In genomic region chr8:94666456-94667308, GRCm38 (mm10) we compare ENCODE assay signal across 8 mouse cellular contexts. TPM values are rescaled to one million over a fixed set of nuclear protein-coding genes. Genes with fewer than 3 reads are reported as not detected.
DNase-seq lines count a peak whose midpoint lies in the region; ATAC-seq and TF ChIP-seq lines count a peak whose summit lies in the region.

Gene Arl2bp, plus strand, starts transcription at chr8:94666600.

- peak within 1 kb of the TSS; percentile 89 for H3K4me3 ChIP-seq in gastrocnemius, adult 2 months
- peak within 1 kb of the TSS; percentile 74 for H3K4me3 ChIP-seq in hindbrain, postnatal 0 days (ENCODE audit: low read length)
- H3K4me3 ChIP-seq in left cerebral cortex, adult 2 months: peak within 1 kb of the TSS; percentile 98

- H3K4me1 ChIP-seq in hindbrain, postnatal 0 days (ENCODE audit: insufficient read depth, low read length): peaks cover 8% of the 10 kb centered on the region; the same call in 1 of the 2 replicates

- ATAC-seq in hindbrain, postnatal 0 days: peak; percentile 98
- ATAC-seq in megakaryocyte, adult 5-6 weeks (ENCODE audit: poor library complexity, severe bottlenecking): peak; percentile 96

- WGBS in hindbrain, postnatal 0 days: under 1% methylated on average over 74 of the region's 74 CpGs

- peaks cover 13% of the 10 kb centered on the region for H3K36me3 ChIP-seq in hindbrain, postnatal 0 days (ENCODE audit: insufficient read depth, low read length)

- peak; percentile 87 for DNase-seq in WW6 (ENCODE audit: low read depth, low spot score)
- DNase-seq in cerebellum, postnatal 4 days (ENCODE audit: low spot score in 2 of 2): peak; percentile 82 to 93
- DNase-seq in gastrocnemius, adult 2 months: peak; percentile 97
- DNase-seq in hindbrain, postnatal 0 days (ENCODE audit: low spot score): peak; percentile 97
- DNase-seq in left cerebral cortex, adult 2 months (ENCODE audit: extremely low spot score in 1 of 2, low spot score in 2 of 2): peak; percentile 91 to 94
- peak; percentile 93 to 95 for DNase-seq in right cerebral cortex, adult 2 months (ENCODE audit: low spot score in 2 of 2)
- DNase-seq in urinary bladder, postnatal 14 days (ENCODE audit: low spot score): peak; percentile 95

- peak within 1 kb of the TSS; percentile 78 for H3K4me2 ChIP-seq in hindbrain, postnatal 0 days (ENCODE audit: low read depth, low read length)

- no peaks in the 10 kb centered on the region for H3K9me3 ChIP-seq in hindbrain, postnatal 0 days (ENCODE audit: low read length)

- TF ChIP-seq CTCF in gastrocnemius, adult 2 months (IDR thresholded peaks at IDR 0.05): no peak
- no peak for TF ChIP-seq CTCF in hindbrain, postnatal 0 days (IDR thresholded peaks at IDR 0.05; ENCODE audit: low read depth)
- no peak for TF ChIP-seq CTCF in left cerebral cortex, adult 2 months (IDR thresholded peaks at IDR 0.05)

- H3K27me3 ChIP-seq in hindbrain, postnatal 0 days (ENCODE audit: insufficient read depth, low read length): no peaks in the 10 kb centered on the region

- peak within 1 kb of the TSS; percentile 94 for H3K27ac ChIP-seq in gastrocnemius, adult 2 months
- H3K27ac ChIP-seq in hindbrain, postnatal 0 days: peak within 1 kb of the TSS; percentile 94
- peak within 1 kb of the TSS; percentile 98 for H3K27ac ChIP-seq in left cerebral cortex, adult 2 months

- intact Hi-C loops in gastrocnemius, adult 2 months (cut with DNase I): loop anchor here (5.0 kb wide), 1 partner anchor 36 kb away; no protein-coding TSS in a partner anchor
- intact Hi-C loops in left cerebral cortex, adult 2 months (cut with DNase I): loop anchor here (1.0 kb wide), 1 partner anchor 37 kb away; no protein-coding TSS in a partner anchor

- peak within 1 kb of the TSS; percentile 99 for H3K9ac ChIP-seq in hindbrain, postnatal 0 days (replicated peaks; ENCODE audit: low read length)

RNA-seq across cellular contexts. Expression of gene Arl2bp, which starts in this region (rescaled TPM):
- total RNA-seq in gastrocnemius, adult 2 months (2021): 10 to 100 TPM; 42.0 to 51.2 TPM
- total RNA-seq in hindbrain, postnatal 0 days (2014; rRNA removed): 134 and 234 TPM in 2 replicates
- 199 and 208 TPM in 2 replicates for polyA plus RNA-seq in hindbrain, postnatal 0 days (2015; fragmentation: Nextera tagmentation; extraction: Ambion mirVana)
- 100 to 1,000 TPM; 147 TPM for total RNA-seq in left cerebral cortex, adult 2 months (2021)
- total RNA-seq in megakaryocyte, adult 5-6 weeks (2015): 33.7 and 43.6 TPM in 2 replicates
- total RNA-seq in megakaryocyte, adult 5-6 weeks (2017): 79.9 and 111 TPM in 2 replicates

Comparison
In these comparisons a context has a peak if more than half of its experiments do, and no peak if none do; other contexts are left out.
1. Peak in every context shown above with its lines: DNase-seq, ATAC-seq, H3K4me3 ChIP-seq and H3K27ac ChIP-seq.